Mouse (Mus musculus) megakaryocyte, embryonic 14.5 days (primary cell): ENCODE results near the gene Cd7.

Experiments used
- FLI1 ChIP-seq: IDR thresholded peaks from 2 replicates; pipeline ENCODE4 v1.6.1; 2012; ENCODE audit warnings: low read length, inconsistent platforms, mixed read lengths
- GATA1 ChIP-seq: IDR thresholded peaks from 3 replicates; pipeline ENCODE4 v1.6.1; 2012; ENCODE audit warnings: mixed read lengths, low read length, inconsistent platforms, borderline replicate concordance

DNA sequence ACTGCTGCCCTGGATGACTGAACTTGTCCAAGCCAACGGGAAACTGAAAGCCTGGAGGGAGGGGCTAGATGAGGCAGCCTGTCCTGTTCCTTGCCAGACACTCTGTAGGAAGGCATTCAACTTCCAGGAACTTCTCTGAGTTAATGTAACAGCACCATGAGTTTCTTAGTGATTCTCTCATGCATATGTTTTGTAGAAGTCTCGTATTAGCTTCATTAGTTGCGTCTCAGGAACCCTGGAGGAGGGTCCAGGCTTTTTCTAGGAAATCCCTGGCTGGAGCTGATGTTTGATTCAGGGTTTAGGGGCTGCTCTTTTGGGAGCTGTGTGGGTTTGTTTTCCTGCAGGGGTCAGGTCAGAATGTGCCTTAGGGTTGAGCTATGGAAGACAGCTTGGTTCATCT lies 41.9 kb upstream of the Cd7 start, which contains the start of gene Sectm1a:
- TF ChIP-seq GATA1 (no peak), FLI1 (no peak)
